Mouse (Mus musculus) ES-E14 (cell line): ENCODE measurements around the gene Acvr2a. TPM values are rescaled to one million over a fixed set of nuclear protein-coding genes. Genes with fewer than 3 reads are reported as not detected.

Experiments used
- DNase-seq: peaks from one replicate; pipeline ENCODE4 v3.0.0-alpha.2; 2013; ENCODE audit warnings: low read depth, low spot score
- H3K27ac ChIP-seq: 2 replicates; pipeline ENCODE4 v1.5.1; 2012; ENCODE audit warnings: low read depth, mild to moderate bottlenecking, low read length, moderate library complexity, mixed read lengths; ENCODE audit not compliant: poor library complexity, insufficient read depth, severe bottlenecking
- H3K36me3 ChIP-seq: 2 replicates; pipeline ENCODE4 v1.6.1; 2012; ENCODE audit warnings: mild to moderate bottlenecking, low read length, moderate library complexity, mixed read lengths; ENCODE audit not compliant: control insufficient read depth, poor library complexity, insufficient read depth, severe bottlenecking
- H3K4me1 ChIP-seq, 2 experiments: fragments of 150-350 bp in 1 of 2; sonication (generic) in 1 of 2; 2 replicates each; pipeline ENCODE4 v1.6.1; 2012; ENCODE audit warnings: low read length in 2 of 2, mild to moderate bottlenecking in 1 of 2, mixed read lengths in 1 of 2; ENCODE audit not compliant: control insufficient read depth in 2 of 2, insufficient read depth in 2 of 2, poor library complexity in 1 of 2
- H3K4me3 ChIP-seq, 2 experiments: fragments of 150-350 bp in 1 of 2; sonication (generic) in 1 of 2; 2 replicates each; pipeline ENCODE4 v1.5.1; 2012; ENCODE audit warnings: low read length in 2 of 2, low read depth in 1 of 2, mild to moderate bottlenecking in 1 of 2, mixed read lengths in 1 of 2; ENCODE audit not compliant: insufficient read depth in 1 of 2, poor library complexity in 1 of 2, severe bottlenecking in 1 of 2
- H3K9ac ChIP-seq: 2 replicates; pipeline ENCODE4 v1.6.1; 2012; ENCODE audit warnings: low read depth, mild to moderate bottlenecking, low read length, mixed read lengths; ENCODE audit not compliant: poor library complexity, insufficient read depth, severe bottlenecking
- H3K9me3 ChIP-seq: fragments of 150-350 bp; sonication (generic); 2 replicates; pipeline ENCODE4 v1.6.1; 2012; ENCODE audit warnings: low read depth, mild to moderate bottlenecking, low read length; ENCODE audit not compliant: control insufficient read depth, insufficient read depth
- CHD2 ChIP-seq: IDR thresholded peaks from 2 replicates; pipeline ENCODE4 v1.6.1; 2014; ENCODE audit warnings: mild to moderate bottlenecking, low read depth, low read length, inconsistent platforms
- HCFC1 ChIP-seq: IDR thresholded peaks from 2 replicates; pipeline ENCODE4 v1.6.1; 2012; ENCODE audit warnings: low read length, inconsistent platforms, borderline replicate concordance; ENCODE audit not compliant: insufficient read depth
- MAFK ChIP-seq: IDR thresholded peaks from 2 replicates; pipeline ENCODE4 v1.6.1; 2014; ENCODE audit warnings: mild to moderate bottlenecking, low read depth, low read length, inconsistent platforms; ENCODE audit not compliant: insufficient read depth
- ZC3H11A ChIP-seq: IDR thresholded peaks from 2 replicates; pipeline ENCODE4 v1.6.1; 2012; ENCODE audit warnings: low read depth, mild to moderate bottlenecking, inconsistent platforms, low read length, borderline replicate concordance
- ZNF384 ChIP-seq: IDR thresholded peaks from 2 replicates; pipeline ENCODE4 v1.6.1; 2012; ENCODE audit warnings: low read depth, low read length, inconsistent platforms
- in situ Hi-C, 2 experiments: fragments of 600-800 bp; cut with MboI; formaldehyde crosslinking; loops; one replicate each; pipeline ENCODE4 v1.15.1; 2025; ENCODE audit warnings: low sequenced_read_pairs in 2 of 2, inconsistent platforms in 1 of 2; ENCODE audit not compliant: unreplicated experiment in 2 of 2
- total RNA-seq: library from RNA; depleted of rRNA; stranded (reverse); fragments of 300-350 nt; gene quantifications from 2 replicates; pipeline ENCODE4 v1.2.3, GENCODE M21; 2012

The Acvr2a gene
- total RNA-seq, 1 experiment = 12.7 TPM

DNA sequence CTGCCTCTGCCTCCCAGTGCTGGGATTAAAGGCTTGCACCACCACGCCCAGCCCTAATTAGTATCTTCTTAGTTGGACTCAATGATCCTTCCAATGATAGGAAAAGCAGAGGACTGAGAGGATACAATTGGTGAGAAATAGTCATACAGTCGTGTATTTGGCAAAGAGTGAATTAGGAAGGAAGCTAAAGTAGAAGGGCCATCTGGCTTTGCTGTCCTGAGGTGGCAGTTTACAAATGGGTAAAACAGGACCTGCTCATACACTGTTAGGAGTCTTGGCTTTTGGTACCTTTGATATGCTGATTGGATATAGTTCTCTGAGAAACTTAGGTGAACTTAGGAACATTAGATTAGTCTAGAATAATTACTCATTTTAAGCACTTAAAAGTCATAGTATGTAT, 16.6 kb downstream of the Acvr2a start:
- Histone ChIP-seq H3K9me3 (no peaks in the 10 kb centered on the region), H3K4me1 (no peaks in the 10 kb centered on the region)
- in situ Hi-C loops = no loop called here

DNA sequence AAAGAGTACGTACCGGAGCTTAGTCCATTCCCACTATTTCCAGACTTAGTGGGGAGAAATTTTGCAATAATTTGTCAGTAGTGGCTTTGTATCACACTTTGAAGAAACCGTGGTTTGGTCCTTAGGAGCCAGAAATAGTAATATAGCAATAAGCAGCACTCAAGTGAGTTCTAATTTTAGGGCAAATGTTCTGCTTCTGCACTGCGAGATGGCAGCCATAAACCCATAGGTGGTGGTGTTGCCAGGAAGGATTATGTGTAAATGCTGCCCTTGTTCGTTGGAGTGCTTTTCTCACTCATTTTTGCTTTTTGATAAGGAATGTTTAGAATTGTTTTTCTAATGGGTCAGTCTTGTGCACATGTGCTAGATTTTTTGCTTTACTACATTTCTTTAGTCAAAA, 18.4 kb downstream of the Acvr2a start:
- no peaks in the 10 kb centered on the region for H3K9me3 ChIP-seq
- in situ Hi-C loops = no loop called here
- DNase-seq = no peak
- no peak overlapping the region for H3K4me3 ChIP-seq
- no peaks in the 10 kb centered on the region for H3K36me3 ChIP-seq
- no peak for TF ChIP-seq ZNF384
- TF ChIP-seq CHD2 = no peak
- TF ChIP-seq MAFK = no peak
- no peaks in the 10 kb centered on the region for H3K4me1 ChIP-seq
- no peak overlapping the region for H3K9ac ChIP-seq
- H3K27ac ChIP-seq = no peak overlapping the region

More for the DNA sequence above, 16.6 kb downstream of the Acvr2a start:
- no peaks in the 10 kb centered on the region for H3K36me3 ChIP-seq
- no peak overlapping the region for H3K9ac ChIP-seq
- H3K4me3 ChIP-seq = no peak overlapping the region
- H3K27ac ChIP-seq = no peak overlapping the region
- no peak for TF ChIP-seq MAFK
- no peak for TF ChIP-seq CHD2
- no peak for TF ChIP-seq ZNF384
- no peak for TF ChIP-seq HCFC1
- no peak for DNase-seq

DNA sequence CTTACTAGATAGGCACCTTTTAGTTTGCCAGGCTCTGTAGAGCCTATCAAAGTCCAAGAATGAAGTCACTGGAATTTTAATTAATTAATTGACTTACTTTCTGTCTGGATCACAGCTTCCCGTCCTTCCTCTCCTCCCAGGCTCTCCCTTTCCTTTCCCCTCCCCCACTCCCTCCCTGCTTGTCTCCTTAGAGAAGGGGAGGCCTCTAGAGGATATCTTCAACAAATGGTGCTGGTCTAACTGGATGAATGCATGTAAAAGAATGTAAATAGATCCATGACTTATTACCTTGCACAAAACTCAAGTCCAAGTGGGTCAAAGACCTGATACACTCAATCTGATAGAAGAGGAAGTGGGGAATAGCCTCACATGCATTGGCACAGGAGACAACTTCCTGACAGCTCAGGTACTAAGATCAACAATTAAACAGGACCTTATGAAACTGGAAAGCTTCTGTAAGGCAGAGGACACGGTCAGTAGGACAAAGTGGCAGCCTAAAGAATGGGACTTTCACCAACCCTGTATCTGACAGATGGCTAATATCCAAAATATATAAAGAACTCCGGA, 20.1 kb downstream of the Acvr2a start:
- no peak overlapping the region for H3K4me3 ChIP-seq
- no peaks in the 10 kb centered on the region for H3K4me1 ChIP-seq
- TF ChIP-seq ZNF384 = no peak
- no peak for TF ChIP-seq MAFK
- TF ChIP-seq HCFC1 = no peak
- no peak for TF ChIP-seq ZC3H11A
- no peak for TF ChIP-seq CHD2
- H3K9me3 ChIP-seq = no peaks in the 10 kb centered on the region
- no peaks in the 10 kb centered on the region for H3K36me3 ChIP-seq
- H3K27ac ChIP-seq = no peak overlapping the region
- in situ Hi-C loops = no loop called here
- DNase-seq = no peak
- H3K9ac ChIP-seq = no peak overlapping the region

DNA sequence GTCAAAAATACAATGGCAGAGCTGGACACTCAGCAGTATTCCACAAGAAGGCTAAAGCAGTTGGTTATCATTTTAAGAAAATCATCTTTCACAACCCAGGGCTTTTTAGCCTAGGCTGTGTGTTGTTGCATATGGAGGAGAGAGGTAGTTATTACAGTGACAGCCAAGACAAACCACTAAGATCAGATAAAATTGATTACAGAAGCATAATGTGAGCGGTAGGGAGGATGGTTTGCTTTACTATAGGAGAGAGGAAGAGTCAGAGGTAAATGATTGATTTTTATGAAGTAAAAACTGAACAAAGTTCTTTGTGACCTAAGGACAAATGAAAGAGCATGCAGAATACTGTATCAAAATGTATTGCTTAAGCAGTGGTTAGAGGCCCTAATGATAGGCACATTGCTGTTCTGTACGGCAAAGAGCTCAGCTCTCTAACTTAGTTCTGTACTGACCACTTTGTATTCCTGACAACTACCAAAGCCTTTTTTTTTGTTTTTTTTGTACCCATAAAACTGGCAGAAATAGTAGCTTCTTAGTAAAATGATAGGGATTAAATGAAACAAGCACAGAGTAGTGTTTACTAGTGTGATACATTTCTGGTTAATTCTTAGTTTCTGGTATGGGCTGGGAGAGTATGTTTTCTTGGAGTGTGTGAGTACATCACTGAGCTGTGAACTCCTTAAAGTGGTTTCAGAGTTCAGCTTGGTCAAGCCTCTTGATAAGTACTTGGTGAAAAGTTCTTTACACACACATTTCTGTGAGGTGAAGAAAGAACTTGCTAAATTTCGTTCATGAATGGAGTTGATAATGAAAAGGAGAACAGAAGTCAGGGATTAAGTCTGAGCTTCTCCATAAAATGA, 27.9 kb downstream of the Acvr2a start:
- no peaks in the 10 kb centered on the region for H3K9me3 ChIP-seq
- DNase-seq = no peak
- TF ChIP-seq MAFK (no peak), CHD2 (no peak), HCFC1 (no peak), ZC3H11A (no peak), ZNF384 (no peak)

More for the DNA sequence above, 27.9 kb downstream of the Acvr2a start:
- in situ Hi-C loops = no loop called here
- H3K4me3 ChIP-seq = no peak overlapping the region
- no peaks in the 10 kb centered on the region for H3K36me3 ChIP-seq
- no peak overlapping the region for H3K27ac ChIP-seq
- no peak overlapping the region for H3K9ac ChIP-seq
- no peaks in the 10 kb centered on the region for H3K4me1 ChIP-seq
